Mouse (Mus musculus): ENCODE data around the gene Gbp3. TPM values are rescaled to one million over a fixed set of nuclear protein-coding genes. Genes with fewer than 3 reads are reported as not detected.

Gene Gbp3
- polyA plus RNA-seq, 1 experiment = 0.11 TPM

DNA sequence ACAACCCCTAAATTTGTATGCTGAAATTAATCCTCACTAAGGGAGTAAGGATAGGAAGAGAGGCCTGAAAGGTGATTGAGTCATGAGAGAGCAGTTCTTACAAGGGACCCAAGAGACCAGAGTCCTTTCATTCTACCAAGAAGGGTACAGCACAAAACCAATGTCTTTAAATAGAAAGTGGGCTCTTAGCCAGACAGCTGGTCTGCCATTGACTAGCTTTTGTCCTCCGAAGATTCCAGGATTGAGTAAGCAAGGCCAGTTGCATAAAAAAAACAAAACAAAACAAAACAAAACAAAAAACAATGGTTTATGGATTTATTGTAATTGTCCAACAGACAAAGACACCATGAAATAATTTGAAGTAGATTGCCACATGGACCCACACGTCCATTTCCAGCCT is 29.1 kb downstream of the Gbp3 start:
- TF ChIP-seq MYOD1 (IDR thresholded peaks at IDR 0.05; ENCODE audit: control insufficient read depth in 1 of 3, insufficient read length in 2 of 3, low read depth in 2 of 3) = no peak
- Histone ChIP-seq H3K27me3 (ENCODE audit: control insufficient read depth, insufficient read depth, insufficient read length) (no peaks in the 10 kb centered on the region), H3K4me2 (ENCODE audit: low read depth) (no peak overlapping the region), H3K4me3 (no peak overlapping the region), H3ac (ENCODE audit: control insufficient read depth, insufficient read length) (no peak overlapping the region), H3K79me2 (ENCODE audit: control insufficient read depth, insufficient read depth) (no peaks in the 10 kb centered on the region), H3K36me3 (ENCODE audit: control insufficient read depth, insufficient read depth) (no peaks in the 10 kb centered on the region)

DNA sequence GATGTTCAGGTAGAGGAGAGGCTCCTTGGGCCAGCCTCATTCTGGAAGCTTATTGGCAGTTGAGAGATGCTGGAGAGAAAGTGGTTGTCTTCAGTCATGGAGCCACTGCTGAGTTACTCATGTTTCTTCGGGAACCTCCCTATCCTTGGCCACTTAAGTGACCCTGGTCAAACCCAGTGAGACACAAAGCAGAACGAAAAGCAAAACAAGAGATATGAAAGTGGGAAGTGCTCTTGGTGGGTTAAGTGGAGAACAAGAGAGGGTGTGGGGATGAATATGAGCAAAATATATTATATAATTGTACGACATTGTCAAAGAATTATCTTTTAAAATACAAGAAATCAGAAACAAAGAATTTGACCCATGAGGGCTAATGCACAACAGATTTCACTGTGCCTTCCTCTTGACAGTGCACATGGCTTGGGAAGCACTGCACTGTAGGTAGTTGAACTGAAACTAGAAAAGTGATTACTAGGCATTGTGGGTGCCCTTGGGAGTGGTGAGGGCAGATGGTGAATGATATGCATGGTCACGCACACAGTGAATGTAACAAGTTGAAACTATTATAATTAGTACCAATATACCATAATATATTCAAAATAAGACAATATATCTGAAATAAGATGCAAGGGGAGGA is 30.7 kb downstream of the Gbp3 start:
- no peak overlapping the region for H3K4me3 ChIP-seq
- H3K36me3 ChIP-seq (ENCODE audit: control insufficient read depth, insufficient read depth) = no peaks in the 10 kb centered on the region
- no peak overlapping the region for H3ac ChIP-seq (ENCODE audit: control insufficient read depth, insufficient read length)
- no peaks in the 10 kb centered on the region for H3K79me2 ChIP-seq (ENCODE audit: control insufficient read depth, insufficient read depth)
- no peaks in the 10 kb centered on the region for H3K27me3 ChIP-seq (ENCODE audit: control insufficient read depth, insufficient read depth, insufficient read length)
- H3K4me2 ChIP-seq (ENCODE audit: low read depth) = no peak overlapping the region
- TF ChIP-seq USF1 (IDR thresholded peaks at IDR 0.05; ENCODE audit: low read depth) (no peak), CEBPB (IDR thresholded peaks at IDR 0.05; ENCODE audit: insufficient read depth, poor library complexity, severe bottlenecking) (no peak), MYOG (IDR thresholded peaks at IDR 0.05; ENCODE audit: control insufficient read depth in 1 of 3, insufficient read depth in 1 of 3, insufficient read length in 2 of 3, low read depth in 2 of 3) (no peak), TCF12 (IDR thresholded peaks at IDR 0.05; ENCODE audit: insufficient read depth, poor library complexity, severe bottlenecking) (no peak)

DNA sequence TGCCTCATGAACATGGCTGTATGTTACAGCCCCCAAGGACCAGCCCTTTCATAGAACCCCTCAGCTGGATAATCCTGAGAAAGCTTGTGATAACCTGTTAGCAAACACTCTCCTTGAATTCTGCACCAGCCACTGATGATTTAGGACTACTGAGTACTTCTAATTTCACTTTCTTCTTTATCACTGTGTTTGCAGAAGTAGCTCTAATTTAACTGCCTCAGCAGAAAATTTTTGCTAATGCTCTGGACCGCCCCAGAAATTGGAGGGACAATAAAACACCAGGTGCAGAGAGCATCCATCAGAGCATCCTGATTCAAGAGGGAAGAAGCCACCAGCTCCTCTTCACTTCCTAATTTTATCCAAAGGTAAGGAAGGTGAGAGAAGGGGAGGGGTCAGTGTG is 34.7 kb downstream of the Gbp3 start, which contains the start of gene Gbp2b:
TSS of gene Gbp2b (plus strand) at position 301 of the 400 bp plus-strand sequence.
- TF ChIP-seq MAX (IDR thresholded peaks at IDR 0.05; ENCODE audit: low read depth) = no peak
- no peak for TF ChIP-seq POLR2AphosphoS2 (IDR thresholded peaks at IDR 0.05; ENCODE audit: insufficient read length, low read depth)
- no peak for TF ChIP-seq CEBPB (IDR thresholded peaks at IDR 0.05; ENCODE audit: insufficient read depth, poor library complexity, severe bottlenecking)
- TF ChIP-seq TCF3 (IDR thresholded peaks at IDR 0.05; ENCODE audit: insufficient read length, low read depth) = no peak
- TF ChIP-seq POLR2A (IDR thresholded peaks at IDR 0.05; ENCODE audit: insufficient read length, low read depth) = no peak
- TF ChIP-seq SRF (IDR thresholded peaks at IDR 0.05; ENCODE audit: control insufficient read depth, insufficient read length, low read depth) = no peak
- no peak for TF ChIP-seq TCF12 (IDR thresholded peaks at IDR 0.05; ENCODE audit: insufficient read depth, poor library complexity, severe bottlenecking)
- TF ChIP-seq E2F4 (IDR thresholded peaks at IDR 0.05; ENCODE audit: insufficient read depth) = no peak
- TF ChIP-seq REST (IDR thresholded peaks at IDR 0.05; ENCODE audit: insufficient read depth, insufficient read length) = no peak
- no peak for TF ChIP-seq MYOG (IDR thresholded peaks at IDR 0.05; ENCODE audit: control insufficient read depth in 1 of 3, insufficient read depth in 1 of 3, insufficient read length in 2 of 3, low read depth in 2 of 3)
- TF ChIP-seq MYOD1 (IDR thresholded peaks at IDR 0.05; ENCODE audit: control insufficient read depth in 1 of 3, insufficient read length in 2 of 3, low read depth in 2 of 3) = no peak
- TF ChIP-seq USF1 (IDR thresholded peaks at IDR 0.05; ENCODE audit: low read depth) = no peak
- Histone ChIP-seq H3K4me3 (no peak within 1 kb of the TSS), H3K79me2 (ENCODE audit: control insufficient read depth, insufficient read depth) (no peaks in the 10 kb centered on the region)

DNA sequence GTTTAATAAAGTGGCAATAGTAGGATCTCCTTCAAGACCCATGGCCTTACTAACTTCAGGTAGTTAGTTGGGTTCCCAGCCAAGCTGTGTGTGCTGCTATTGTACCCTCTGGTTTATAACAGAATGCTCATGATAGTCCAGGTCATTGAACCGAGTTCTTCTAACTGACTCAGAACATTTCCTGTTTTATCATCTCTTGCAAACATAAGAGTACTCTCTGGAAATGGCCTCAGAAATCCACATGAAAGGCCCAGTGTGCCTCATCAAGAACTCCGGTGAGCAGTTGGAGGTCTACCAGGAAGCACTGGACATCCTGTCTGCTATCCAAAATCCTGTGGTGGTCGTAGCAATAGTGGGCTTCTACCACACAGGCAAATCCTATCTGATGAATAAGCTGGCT is 38.1 kb downstream of the Gbp3 start:
- TF ChIP-seq TCF12 (IDR thresholded peaks at IDR 0.05; ENCODE audit: insufficient read depth, poor library complexity, severe bottlenecking) = no peak
- no peak for TF ChIP-seq MYOD1 (IDR thresholded peaks at IDR 0.05; ENCODE audit: control insufficient read depth in 1 of 3, insufficient read length in 2 of 3, low read depth in 2 of 3)
- TF ChIP-seq SRF (IDR thresholded peaks at IDR 0.05; ENCODE audit: control insufficient read depth, insufficient read length, low read depth) = no peak
- TF ChIP-seq MYOG (IDR thresholded peaks at IDR 0.05; ENCODE audit: control insufficient read depth in 1 of 3, insufficient read depth in 1 of 3, insufficient read length in 2 of 3, low read depth in 2 of 3) = no peak
- no peak for TF ChIP-seq MAX (IDR thresholded peaks at IDR 0.05; ENCODE audit: low read depth)
- TF ChIP-seq POLR2A (IDR thresholded peaks at IDR 0.05; ENCODE audit: insufficient read length, low read depth) = no peak
- H3K27me3 ChIP-seq (ENCODE audit: control insufficient read depth, insufficient read depth, insufficient read length) = no peaks in the 10 kb centered on the region
- no peaks in the 10 kb centered on the region for H3K36me3 ChIP-seq (ENCODE audit: control insufficient read depth, insufficient read depth)
- no peak overlapping the region for H3ac ChIP-seq (ENCODE audit: control insufficient read depth, insufficient read length)
- no peak overlapping the region for H3K4me3 ChIP-seq
- no peaks in the 10 kb centered on the region for H3K79me2 ChIP-seq (ENCODE audit: control insufficient read depth, insufficient read depth)
- H3K4me2 ChIP-seq (ENCODE audit: low read depth) = no peak overlapping the region

More for the DNA sequence above, 34.7 kb downstream of the Gbp3 start, which contains the start of gene Gbp2b:
- no peak within 1 kb of the TSS for H3ac ChIP-seq (ENCODE audit: control insufficient read depth, insufficient read length)
- no peaks in the 10 kb centered on the region for H3K27me3 ChIP-seq (ENCODE audit: control insufficient read depth, insufficient read depth, insufficient read length)
- no peaks in the 10 kb centered on the region for H3K36me3 ChIP-seq (ENCODE audit: control insufficient read depth, insufficient read depth)
- H3K4me2 ChIP-seq (ENCODE audit: low read depth) = no peak within 1 kb of the TSS

DNA sequence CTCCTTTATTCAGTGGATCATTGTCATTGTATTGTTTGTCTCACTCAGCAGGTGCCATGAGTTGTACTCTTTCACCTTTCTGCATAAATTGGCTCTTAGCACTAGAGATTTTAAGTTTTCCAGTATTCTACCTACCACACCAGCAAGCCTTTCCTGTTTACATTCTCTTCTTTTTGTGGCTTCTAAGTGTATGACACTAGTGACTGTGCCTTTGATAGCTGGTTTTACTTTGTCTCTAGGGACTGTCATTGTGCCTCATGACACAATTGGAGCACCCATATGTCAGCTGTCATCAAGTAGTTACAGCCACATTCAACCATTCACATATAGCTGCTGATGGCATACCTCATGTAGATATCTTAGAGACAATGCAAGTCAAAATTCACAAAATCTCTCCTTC is 41.8 kb downstream of the Gbp3 start:
- H3K36me3 ChIP-seq (ENCODE audit: control insufficient read depth, insufficient read depth) = no peaks in the 10 kb centered on the region
- no peaks in the 10 kb centered on the region for H3K27me3 ChIP-seq (ENCODE audit: control insufficient read depth, insufficient read depth, insufficient read length)
- H3K4me3 ChIP-seq = no peak overlapping the region
- TF ChIP-seq POLR2A (IDR thresholded peaks at IDR 0.05; ENCODE audit: insufficient read length, low read depth) (no peak), USF1 (IDR thresholded peaks at IDR 0.05; ENCODE audit: low read depth) (no peak), TCF12 (IDR thresholded peaks at IDR 0.05; ENCODE audit: insufficient read depth, poor library complexity, severe bottlenecking) (no peak), SRF (IDR thresholded peaks at IDR 0.05; ENCODE audit: control insufficient read depth, insufficient read length, low read depth) (no peak), MAX (IDR thresholded peaks at IDR 0.05; ENCODE audit: low read depth) (no peak), MYOG (IDR thresholded peaks at IDR 0.05; ENCODE audit: control insufficient read depth in 1 of 3, insufficient read depth in 1 of 3, insufficient read length in 2 of 3, low read depth in 2 of 3) (no peak), TCF3 (IDR thresholded peaks at IDR 0.05; ENCODE audit: insufficient read length, low read depth) (no peak), CEBPB (IDR thresholded peaks at IDR 0.05; ENCODE audit: insufficient read depth, poor library complexity, severe bottlenecking) (no peak), E2F4 (IDR thresholded peaks at IDR 0.05; ENCODE audit: insufficient read depth) (no peak), POLR2AphosphoS2 (IDR thresholded peaks at IDR 0.05; ENCODE audit: insufficient read length, low read depth) (no peak)
- no peaks in the 10 kb centered on the region for H3K79me2 ChIP-seq (ENCODE audit: control insufficient read depth, insufficient read depth)
- H3ac ChIP-seq (ENCODE audit: control insufficient read depth, insufficient read length) = no peak overlapping the region
- H3K4me2 ChIP-seq (ENCODE audit: low read depth) = no peak overlapping the region
